Mouse (Mus musculus): ENCODE measurements around the gene Cdan1. TPM values are rescaled to one million over a fixed set of nuclear protein-coding genes. Genes with fewer than 3 reads are reported as not detected.

Cdan1 gene
- 32.6 and 35.4 TPM in 2 replicates for polyA plus RNA-seq (2012; rRNA removed)

DNA sequence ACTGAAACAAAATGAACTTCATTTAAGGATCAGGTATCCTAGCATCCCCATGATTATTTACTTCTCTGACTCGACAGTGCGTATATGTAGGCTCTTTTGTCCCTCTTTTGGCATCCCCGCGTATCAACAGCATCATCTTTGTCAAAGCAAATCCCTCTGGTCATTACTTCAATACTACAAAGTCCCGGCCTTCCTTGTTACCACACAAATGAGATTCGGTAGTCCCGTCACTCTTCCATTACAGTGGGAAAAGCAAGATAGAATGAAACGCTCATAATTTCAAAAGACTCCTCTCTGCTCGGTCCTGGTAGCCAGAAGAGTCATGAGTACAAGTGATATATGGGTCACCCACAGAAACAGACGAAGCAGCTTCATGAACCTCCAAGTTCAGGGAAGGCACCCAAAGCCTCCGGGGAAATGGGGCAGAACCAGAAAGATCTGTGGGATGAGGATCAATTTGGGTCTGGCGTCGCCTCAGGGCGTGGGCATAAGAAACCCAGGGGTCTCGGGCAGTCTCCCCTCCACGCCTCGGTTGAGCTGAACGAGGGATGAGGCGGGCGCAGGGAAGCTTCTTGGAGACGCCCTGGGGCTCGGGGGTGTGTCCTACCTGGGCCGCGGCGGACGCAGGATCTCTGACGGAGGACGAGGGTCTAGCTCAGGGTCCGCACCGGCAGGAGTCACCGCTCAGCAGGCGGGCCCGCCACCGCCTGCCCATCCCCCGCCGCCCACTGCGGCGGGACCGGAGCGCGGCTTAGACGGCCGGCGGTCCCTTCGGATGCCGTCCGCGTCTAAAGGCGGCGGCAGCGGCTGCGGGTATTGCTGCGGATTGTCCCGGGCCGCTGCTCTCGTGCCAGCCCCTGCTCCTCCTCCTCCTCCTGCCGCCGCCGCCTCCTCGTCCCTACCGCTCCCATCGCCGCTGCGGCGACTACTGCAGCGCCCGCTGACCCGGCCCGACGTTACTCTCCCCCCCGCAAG lies at the start of gene Cdan1:
Cdan1 (minus strand) TSS at position 680 of the 975 bp plus-strand sequence.

DNA sequence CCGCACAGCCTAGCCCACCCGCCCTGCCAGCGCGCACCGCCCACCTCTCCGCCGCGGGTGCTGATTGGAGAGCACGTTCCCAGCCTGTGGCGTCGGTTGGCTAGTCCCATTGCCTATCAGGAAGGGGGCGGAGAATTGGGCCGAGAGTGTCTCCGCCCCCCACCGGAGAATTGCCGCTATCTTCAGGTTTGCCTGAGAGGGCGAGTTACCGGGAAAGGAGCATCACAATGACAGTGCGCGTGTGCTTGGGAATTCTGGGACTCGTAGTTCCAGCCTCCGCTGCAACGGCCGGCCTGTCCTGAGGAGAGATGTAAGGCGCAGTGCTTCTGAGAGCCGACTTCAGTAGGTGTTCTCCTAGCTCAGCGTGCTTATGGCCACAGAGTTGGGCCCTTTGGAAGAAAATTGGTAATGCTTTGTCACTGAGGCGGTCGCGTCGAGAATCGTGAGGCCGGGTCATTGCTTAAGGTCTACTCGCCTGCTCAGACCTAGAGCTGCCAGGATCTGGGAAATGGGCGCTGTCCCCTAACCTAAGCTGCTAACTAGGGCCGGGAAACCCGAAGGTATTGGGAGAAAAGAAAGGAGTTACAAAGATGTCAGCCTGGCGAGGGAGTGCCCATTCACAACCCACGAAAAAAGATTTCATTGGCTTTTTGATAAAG lies 625 bp upstream of the Cdan1 start, which contains the start of gene Ttbk2:
Ttbk2 (minus strand) TSS at position 181 of the 659 bp plus-strand sequence.

Other genes with a start within 250 kb of the Cdan1 start
- 17.0 and 17.6 TPM in 2 replicates for gene Haus2, start 240.7 kb downstream of the Cdan1 start, polyA plus RNA-seq (2012; rRNA removed)
- gene Lrrc57, start 240.6 kb downstream of the Cdan1 start, polyA plus RNA-seq (2012; rRNA removed), result 24.2 and 25.5 TPM in 2 replicates
- gene Stard9, start 221.0 kb downstream of the Cdan1 start, polyA plus RNA-seq (2012; rRNA removed), result 14.0 and 16.4 TPM in 2 replicates
- 21.0 and 22.6 TPM in 2 replicates for gene Ttbk2, start 476 bp upstream of the Cdan1 start, polyA plus RNA-seq (2012; rRNA removed)
- gene Ubr1, start 120.6 kb upstream of the Cdan1 start, polyA plus RNA-seq (2012; rRNA removed), result 22.1 and 23.6 TPM in 2 replicates
- gene Tmem62, start 126.9 kb upstream of the Cdan1 start, polyA plus RNA-seq (2012; rRNA removed), result 20.5 and 21.8 TPM in 2 replicates
- 74.7 and 75.5 TPM in 2 replicates for gene Ccndbp1, start 158.3 kb upstream of the Cdan1 start, polyA plus RNA-seq (2012; rRNA removed)
- 0.05 and 0.06 TPM in 2 replicates for gene Epb42, start 186.9 kb upstream of the Cdan1 start, polyA plus RNA-seq (2012; rRNA removed)
- 0.04 and 0.11 TPM in 2 replicates for gene Tgm5, start 235.7 kb upstream of the Cdan1 start, polyA plus RNA-seq (2012; rRNA removed)